Mouse (Mus musculus): Measurements from ENCODE around the gene Tmem72.

Tmem72 gene

GRCm38 (mm10) chr6:116679563-116680288 is 37.0 kb downstream of the Tmem72 start:
- no peak for DNase-seq (ENCODE audit: low read depth, low spot score)

GRCm38 (mm10) chr6:116677321-116677720 is 39.4 kb downstream of the Tmem72 start:
- no peak for DNase-seq (ENCODE audit: low read depth, low spot score)

- DNase-seq (ENCODE audit: low read depth, low spot score), result no peak
Observed at GRCm38 (mm10) chr6:116676355-116676913, 40.3 kb downstream of the Tmem72 start.

- DNase-seq (ENCODE audit: low read depth, low spot score), result no peak
Observed at GRCm38 (mm10) chr6:116674283-116674886, 42.3 kb downstream of the Tmem72 start.

GRCm38 (mm10) chr6:116673471-116674282 is 43.0 kb downstream of the Tmem72 start, which contains the start of gene Rassf4:
Gene Rassf4, minus strand, starts transcription at chr6:116673952.
- peak; percentile 79 for DNase-seq (ENCODE audit: low read depth, low spot score)

- no peak for DNase-seq (ENCODE audit: low read depth, low spot score)
Observed at GRCm38 (mm10) chr6:116672349-116672748, 44.4 kb downstream of the Tmem72 start.

GRCm38 (mm10) chr6:116671768-116672167 is 44.9 kb downstream of the Tmem72 start:
- DNase-seq (ENCODE audit: low read depth, low spot score), result no peak

- DNase-seq (ENCODE audit: low read depth, low spot score), result no peak
Observed at GRCm38 (mm10) chr6:116671031-116671430, 45.7 kb downstream of the Tmem72 start.

GRCm38 (mm10) chr6:116670144-116670543 is 46.6 kb downstream of the Tmem72 start:
- no peak for DNase-seq (ENCODE audit: low read depth, low spot score)

GRCm38 (mm10) chr6:116668682-116669470 is 47.8 kb downstream of the Tmem72 start:
- DNase-seq (ENCODE audit: low read depth, low spot score), result peak; percentile 10

- DNase-seq (ENCODE audit: low read depth, low spot score), result no peak
Observed at GRCm38 (mm10) chr6:116667382-116667781, 49.3 kb downstream of the Tmem72 start.

- DNase-seq (ENCODE audit: low read depth, low spot score), result no peak
Observed at GRCm38 (mm10) chr6:116666892-116667291, 49.8 kb downstream of the Tmem72 start.

- DNase-seq (ENCODE audit: low read depth, low spot score), result no peak
Observed at GRCm38 (mm10) chr6:116666085-116666750, 50.5 kb downstream of the Tmem72 start.

- DNase-seq (ENCODE audit: low read depth, low spot score), result no peak
Observed at GRCm38 (mm10) chr6:116664830-116665229, 51.9 kb downstream of the Tmem72 start.

- no peak for DNase-seq (ENCODE audit: low read depth, low spot score)
Observed at GRCm38 (mm10) chr6:116664031-116664430, 52.7 kb downstream of the Tmem72 start.

GRCm38 (mm10) chr6:116663364-116663763 is 53.3 kb downstream of the Tmem72 start:
- DNase-seq (ENCODE audit: low read depth, low spot score), result no peak

- DNase-seq (ENCODE audit: low read depth, low spot score), result peak; percentile 60
Observed at GRCm38 (mm10) chr6:116653684-116654454, 62.8 kb downstream of the Tmem72 start.

GRCm38 (mm10) chr6:116653191-116653590 is 63.5 kb downstream of the Tmem72 start:
- no peak for DNase-seq (ENCODE audit: low read depth, low spot score)

- DNase-seq (ENCODE audit: low read depth, low spot score), result no peak
Observed at GRCm38 (mm10) chr6:116651437-116652118, 65.1 kb downstream of the Tmem72 start.
